Mouse (Mus musculus) c-Kit-negative CD71-positive TER-119-positive erythroid progenitor cells, embryonic 14.5 days (primary cell): ENCODE measurements around the gene 1700069L16Rik.

Source experiments
- DNase-seq: peaks from one replicate; pipeline ENCODE4 v3.0.0-alpha.2; 2013; ENCODE audit warnings: low read depth, low spot score

The 1700069L16Rik gene

GRCm38 (mm10) chr5:113734376-113734775 is 9.8 kb upstream of the 1700069L16Rik start:
- no peak for DNase-seq

DNA sequence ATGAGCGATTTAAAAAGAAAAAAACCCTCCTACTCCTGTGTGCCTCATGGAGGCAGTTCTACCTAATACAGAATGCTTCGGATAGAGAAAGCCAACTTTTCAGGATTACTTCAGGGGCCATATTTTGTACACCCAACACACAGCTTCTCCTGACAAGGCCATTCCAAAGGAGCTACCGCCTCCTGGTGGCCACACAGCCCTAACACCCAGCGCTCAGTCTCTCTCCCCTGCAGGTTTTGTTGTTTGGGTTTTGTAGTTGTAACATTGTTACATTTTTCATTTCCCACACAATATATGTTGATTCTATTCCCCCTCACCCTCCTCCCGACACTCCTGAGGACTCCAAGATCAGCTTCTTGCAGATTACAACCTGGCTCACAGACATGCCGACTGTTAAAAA is 7.6 kb upstream of the 1700069L16Rik start:
- no peak for DNase-seq

- no peak for DNase-seq
Measured at GRCm38 (mm10) chr5:113731174-113731573, 6.6 kb upstream of the 1700069L16Rik start.

DNA sequence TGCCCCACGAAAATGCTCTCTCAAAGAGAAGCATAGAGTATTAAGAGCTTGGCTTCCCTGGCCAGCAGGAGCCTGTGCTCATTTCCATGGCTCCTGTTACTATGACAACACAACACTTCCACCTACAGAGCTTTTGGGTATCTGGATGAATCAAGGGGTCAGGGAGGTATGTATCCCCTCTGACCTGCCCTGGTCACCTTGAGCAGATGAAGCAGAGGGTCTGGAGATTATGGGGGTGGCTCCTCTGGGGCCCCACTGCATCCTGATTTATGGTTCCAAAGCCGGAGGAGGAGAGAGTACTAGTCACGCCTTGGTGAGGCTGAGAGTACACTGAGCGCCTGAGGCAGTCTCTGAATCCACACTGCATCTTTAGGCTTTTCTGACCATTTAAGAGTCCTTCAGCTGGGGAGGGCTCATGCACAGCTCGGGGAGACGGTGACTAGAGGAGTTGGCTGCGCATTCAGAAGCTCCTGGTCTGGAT is 6.1 kb upstream of the 1700069L16Rik start:
- no peak for DNase-seq

GRCm38 (mm10) chr5:113728691-113729090 is 4.1 kb upstream of the 1700069L16Rik start:
- DNase-seq = no peak

DNA sequence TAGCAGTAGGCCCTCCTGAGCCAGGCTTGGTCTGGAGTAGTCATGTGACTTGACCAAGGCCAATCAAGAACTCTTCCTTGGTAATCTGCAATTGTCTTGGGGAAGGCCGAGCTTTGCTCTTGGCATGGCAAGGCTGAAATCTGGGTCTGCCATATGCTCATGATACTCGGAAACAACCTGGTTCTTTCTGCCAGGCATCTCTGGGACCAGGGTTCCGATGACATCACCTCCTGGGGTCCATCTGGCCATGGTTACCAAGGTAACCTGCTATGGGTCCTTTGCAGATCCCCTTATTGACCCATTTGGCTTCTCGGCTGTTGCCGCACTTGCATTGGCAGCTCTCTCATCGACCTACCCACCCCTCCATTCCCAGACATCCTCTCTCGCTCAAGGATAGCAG is 3.4 kb upstream of the 1700069L16Rik start:
- no peak for DNase-seq

GRCm38 (mm10) chr5:113727238-113727637 is 2.7 kb upstream of the 1700069L16Rik start:
- DNase-seq = no peak

GRCm38 (mm10) chr5:113726618-113727017 is 2.0 kb upstream of the 1700069L16Rik start:
- no peak for DNase-seq

DNA sequence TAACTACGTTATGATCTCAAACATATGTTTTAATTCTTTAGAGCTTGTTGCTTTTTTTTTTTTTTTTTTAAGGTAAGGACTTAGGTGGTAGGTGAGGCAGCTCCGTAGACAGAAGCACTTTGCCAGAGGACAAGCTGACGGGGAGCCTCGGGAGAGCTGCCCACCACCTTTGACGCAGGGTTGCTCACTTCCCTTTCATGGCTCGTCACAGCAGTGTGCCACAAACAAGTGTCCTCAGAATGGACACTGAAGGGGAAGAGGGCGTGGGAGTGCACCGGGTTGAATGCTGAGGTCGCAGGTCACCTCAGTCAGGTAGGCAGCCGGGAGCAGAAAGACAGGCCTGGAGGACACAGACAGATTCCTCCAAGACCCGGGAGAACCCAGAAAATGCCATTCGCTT is 845 bp upstream of the 1700069L16Rik start:
- DNase-seq = no peak

DNA sequence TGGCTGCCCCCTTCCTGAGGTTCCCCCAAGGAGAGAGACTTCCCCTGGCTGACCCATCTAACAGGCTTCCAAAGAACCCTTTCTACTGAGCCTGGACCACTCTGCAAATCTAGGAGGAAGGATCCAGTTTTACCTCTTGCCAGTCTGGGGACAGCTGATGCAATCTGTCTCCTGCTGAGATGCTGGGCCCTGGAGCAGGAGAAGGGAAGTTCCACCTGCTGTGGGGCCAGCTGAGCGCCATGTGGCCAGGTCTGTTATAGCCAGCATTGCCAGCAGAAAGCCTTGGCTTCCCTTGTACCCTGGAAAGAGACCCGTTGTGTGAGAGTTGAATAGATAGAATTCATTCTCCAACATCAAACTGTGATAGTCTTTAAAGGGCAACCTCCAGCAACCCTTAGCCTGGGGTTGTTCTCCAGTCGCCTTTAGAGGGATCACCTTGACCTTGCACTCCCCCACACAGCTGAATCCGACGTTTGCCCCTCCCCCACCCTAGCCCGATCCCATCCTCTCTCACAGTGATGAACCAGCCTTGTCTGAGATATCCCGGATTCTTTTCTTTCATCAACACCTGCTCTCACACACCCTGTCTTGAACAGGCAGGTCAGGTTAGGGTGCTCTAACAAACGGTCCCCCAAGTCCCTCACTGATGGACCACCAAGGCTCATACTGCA is 870 bp downstream of the 1700069L16Rik start:
- DNase-seq = no peak

DNA sequence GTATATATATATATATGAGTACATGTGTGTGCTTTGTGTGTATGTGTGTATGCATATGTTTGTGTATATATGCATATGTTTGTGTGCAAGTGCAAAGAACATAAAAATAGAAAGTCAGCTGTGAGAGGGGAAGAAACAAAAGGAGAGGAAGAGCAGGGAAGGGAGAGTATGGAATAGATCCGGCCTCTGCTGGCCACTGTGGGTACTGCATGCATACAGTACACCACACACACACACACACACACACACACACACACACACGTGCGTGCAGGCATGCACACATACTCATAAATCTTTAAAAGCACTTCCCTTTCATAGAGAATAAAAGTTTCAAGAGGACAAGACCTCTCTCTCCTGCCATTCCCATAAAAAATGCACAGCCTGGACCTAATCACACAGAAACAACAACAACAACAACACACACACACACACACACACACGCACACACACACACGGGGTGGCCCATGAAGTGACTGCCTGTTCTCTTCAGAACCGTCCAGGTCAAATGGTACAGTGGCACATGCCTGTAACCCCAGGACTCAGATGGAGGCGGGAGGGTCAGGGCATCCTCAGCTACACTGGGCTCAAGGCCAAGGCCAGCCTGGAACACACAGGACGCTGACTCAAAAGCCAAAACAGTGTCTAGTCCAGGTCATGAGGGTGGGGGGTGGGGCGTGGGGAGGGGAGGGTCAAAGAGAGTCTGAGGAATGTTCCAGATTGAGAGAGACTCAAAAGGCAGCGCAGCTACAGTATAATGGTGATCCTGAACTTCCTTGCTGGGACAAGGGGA is 2.2 kb downstream of the 1700069L16Rik start:
- no peak for DNase-seq

GRCm38 (mm10) chr5:113719221-113719661 is 5.3 kb downstream of the 1700069L16Rik start:
- no peak for DNase-seq

DNA sequence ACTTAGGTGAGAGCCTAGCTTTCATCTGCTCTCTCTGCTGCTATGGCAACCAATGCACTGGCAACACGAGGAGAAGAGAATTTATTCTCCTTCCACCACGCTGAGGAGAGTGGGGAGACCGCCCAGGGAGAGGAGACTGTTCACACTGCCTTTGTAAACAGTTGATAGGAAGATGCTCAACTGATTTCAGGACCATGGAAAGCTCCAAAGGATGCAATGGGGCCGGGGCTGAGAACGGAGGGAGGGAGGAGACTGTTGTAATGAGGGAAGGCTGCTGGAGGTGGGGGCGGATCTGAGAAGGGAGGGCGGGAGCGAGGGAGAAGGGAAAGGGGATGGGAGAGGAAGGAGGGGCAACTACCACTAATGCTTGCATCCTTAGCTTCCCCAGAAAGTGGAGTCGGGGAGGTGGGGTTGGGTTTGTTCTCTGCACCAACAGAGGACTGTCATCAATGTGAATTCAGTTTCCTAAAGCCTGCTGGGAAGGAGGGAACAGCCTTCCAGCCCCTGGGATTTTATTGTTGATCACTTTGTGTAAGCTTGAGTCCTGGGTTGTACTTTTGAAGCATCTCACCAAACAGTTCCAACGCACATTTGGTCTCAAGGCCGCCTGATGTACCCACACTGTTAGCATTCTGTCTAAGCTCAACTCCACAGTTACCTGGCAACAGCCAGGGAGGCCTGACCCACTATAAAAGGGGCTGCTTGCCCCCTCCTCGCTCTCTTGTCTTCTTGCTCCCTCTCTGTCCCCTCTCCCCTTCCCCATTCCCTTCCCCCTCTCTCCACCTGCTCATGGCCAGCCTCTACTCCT is 7.8 kb downstream of the 1700069L16Rik start:
- DNase-seq = no peak

DNA sequence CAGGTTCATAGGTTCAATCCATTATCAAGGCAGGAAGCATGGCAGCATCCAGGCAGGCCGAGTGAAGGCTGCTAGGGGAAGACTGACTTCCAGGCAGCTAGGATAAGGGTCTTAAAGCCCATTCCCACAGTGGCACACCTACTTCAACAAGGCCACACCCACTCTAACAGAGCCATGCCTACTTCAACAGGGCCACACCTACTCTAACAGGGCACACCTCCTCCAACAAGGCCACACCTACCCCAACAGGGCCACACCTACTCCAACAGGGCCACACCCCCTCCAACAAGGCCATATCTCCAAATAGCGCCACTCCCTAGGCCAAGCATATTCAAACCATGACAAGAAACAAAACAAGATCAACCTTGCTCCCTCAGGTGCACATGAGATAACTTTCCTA is 11.7 kb downstream of the 1700069L16Rik start:
- DNase-seq = no peak

- DNase-seq = no peak
Measured at GRCm38 (mm10) chr5:113703803-113704585, 20.6 kb downstream of the 1700069L16Rik start.

DNA sequence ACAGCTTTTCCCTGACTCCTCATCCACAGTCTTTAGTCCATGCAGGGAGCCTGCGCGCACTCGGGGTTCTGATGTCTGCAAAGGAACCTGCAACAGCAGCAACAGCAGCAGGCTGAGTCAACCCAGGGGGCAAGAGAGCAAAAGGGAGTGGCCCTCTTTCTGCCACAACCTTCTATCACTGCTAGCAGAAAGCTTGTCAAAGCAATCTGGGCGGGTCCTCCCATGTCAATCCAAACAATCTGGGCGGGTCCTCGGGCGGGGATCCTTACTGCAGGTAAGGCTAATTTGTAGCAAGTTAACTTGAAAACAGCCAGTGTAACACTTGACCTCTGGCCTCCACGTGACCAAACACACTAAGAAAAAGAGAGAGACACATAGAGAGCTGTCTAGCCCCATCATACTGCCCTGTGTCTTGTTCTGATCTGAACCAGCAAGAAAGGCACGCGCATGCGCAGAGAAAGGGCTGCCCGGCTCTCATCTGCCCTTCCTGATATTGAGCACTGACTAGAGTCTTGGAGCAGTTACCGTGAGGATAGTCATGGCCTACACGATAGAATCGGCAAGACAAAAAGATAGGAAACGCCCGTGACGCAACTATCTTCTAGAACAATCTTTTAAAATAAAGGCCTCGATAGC is 24.1 kb downstream of the 1700069L16Rik start:
- no peak for DNase-seq

GRCm38 (mm10) chr5:113694415-113694814 is 30.2 kb downstream of the 1700069L16Rik start:
- no peak for DNase-seq

DNA sequence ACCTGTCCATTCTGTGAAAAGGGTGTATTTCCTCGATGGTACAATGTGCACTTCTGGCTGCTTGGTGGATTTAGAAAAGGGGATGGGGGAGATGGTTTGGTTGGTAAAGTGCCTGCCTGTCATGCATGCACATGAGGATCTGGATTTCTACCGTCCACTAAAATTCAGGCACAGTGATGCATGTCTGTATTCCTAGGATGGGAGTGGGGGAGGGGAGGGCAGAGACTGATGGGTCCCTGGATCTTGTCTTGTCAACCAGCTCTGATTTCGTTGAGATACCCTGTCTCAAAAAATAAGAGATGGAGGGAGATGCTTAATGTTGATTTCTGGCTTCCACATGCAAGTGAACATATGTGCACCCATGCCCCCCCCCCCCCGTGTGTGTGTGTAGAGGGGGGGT is 30.6 kb downstream of the 1700069L16Rik start:
- DNase-seq = no peak

DNA sequence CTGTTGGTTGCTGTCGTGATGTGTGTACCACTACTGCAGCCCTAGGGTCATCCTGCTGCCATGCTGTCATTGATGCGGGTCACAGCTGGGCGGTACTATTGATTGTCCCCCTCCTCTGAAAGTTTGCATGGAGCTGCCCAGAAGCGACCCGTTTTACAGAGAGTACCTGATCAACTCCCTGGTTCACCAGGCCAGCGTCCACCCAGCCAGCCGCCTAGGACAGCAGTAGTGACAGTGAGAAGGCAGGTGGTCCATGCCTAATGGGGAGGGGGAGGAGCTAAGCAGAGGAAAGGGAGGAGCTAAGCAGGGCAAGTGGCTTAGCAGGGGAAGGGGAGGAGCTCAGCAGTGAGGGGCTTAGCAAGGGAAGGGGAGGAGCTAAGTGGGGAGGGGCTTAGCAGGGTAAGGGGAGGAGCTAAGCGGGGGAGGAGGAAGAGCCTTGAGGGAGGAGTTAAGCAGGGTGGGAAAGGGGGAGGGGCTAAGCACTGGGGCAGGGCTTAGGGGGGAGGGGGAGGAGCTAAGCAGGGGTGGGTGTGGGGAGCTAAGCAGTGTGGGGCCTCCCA is 31.3 kb downstream of the 1700069L16Rik start:
- DNase-seq = no peak

- DNase-seq = no peak
Measured at GRCm38 (mm10) chr5:113690866-113691265, 33.7 kb downstream of the 1700069L16Rik start.
